Mouse (Mus musculus) E14TG2a.4 (cell line): ENCODE measurements around the gene Gm10142.
"Not testable (repeated sequence)": the region's sequence is repeated elsewhere in the genome, so short reads cannot be mapped to it uniquely, and the experiment has no call there.

Experiments
- CTCF ChIP-seq: conservative IDR thresholded peaks from 2 replicates; pipeline ENCODE4 v1.5.1; 2014; ENCODE audit warnings: low read length
- NANOG ChIP-seq: IDR thresholded peaks from 2 replicates; pipeline ENCODE4 v1.6.1; 2014; ENCODE audit warnings: borderline replicate concordance, low read length, mixed read lengths

GRCm38 (mm10) chr10:77741924-77742688, 26.5 kb downstream of the Gm10142 start, which contains the start of gene Gm18596:
- not testable (repeated sequence) for TF ChIP-seq CTCF, NANOG
